Mouse (Mus musculus) frontal cortex, postnatal 36 days (tissue): ENCODE data around the gene Disp1.

Source experiments
- DNase-seq, 2 experiments: peaks; one replicate each; pipeline ENCODE4 v3.0.0; 2022; ENCODE audit warnings: low spot score in 2 of 2

Gene Disp1

GRCm38 (mm10) chr1:183088661-183089060 is 132.7 kb downstream of the Disp1 start:
- DNase-seq: no peak

GRCm38 (mm10) chr1:183086843-183087242 is 134.5 kb downstream of the Disp1 start:
- DNase-seq: peak in 1 of 2 experiments; percentile 15

DNA sequence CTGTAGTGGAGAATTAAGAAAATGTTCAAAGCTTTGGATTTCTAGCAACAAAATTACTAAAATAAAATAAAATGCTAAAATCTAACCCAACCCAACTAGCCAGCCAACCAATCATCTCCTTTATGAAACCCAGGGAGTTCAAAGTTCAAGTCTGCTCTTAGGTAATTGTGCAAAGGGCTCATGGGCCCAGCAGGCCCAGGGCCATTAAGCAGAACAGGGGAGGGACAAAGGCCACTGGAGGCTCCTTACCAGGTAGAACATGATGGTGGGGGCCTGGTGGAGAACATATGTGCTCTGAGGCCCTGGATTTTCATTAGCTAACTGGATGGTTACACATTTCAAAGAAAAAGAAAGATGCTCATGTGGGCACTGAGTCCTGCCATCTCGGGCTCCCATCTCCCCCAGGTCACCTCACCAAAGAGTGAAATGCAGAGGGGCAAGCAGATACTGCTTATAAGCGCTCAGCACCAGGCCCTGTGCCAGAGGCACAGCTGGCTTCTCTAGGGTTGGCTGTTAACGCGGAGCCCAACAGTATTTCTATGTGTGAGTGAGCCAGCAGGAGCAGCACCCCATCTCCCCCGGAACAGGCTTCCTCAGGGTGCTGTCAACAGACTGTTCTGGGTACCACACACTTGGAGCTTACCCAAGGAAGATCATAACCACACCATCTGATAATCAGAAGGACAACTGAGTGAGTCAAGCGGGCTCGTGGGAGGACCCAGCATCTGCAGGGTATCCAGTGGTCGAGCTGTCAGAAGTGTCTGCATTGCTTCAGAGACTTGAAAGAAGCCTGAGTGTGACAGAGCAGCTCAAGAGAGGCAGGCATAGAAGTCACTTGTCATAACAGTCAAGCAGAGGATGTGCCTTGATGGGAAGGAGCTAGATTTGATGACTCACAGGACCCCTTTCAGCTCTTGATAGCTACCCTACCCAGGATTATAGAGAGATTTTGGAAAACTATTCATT is 137.0 kb downstream of the Disp1 start:
- DNase-seq: peak; percentile 37 to 54

- no peak for DNase-seq
Observed at GRCm38 (mm10) chr1:183082436-183082835, 138.9 kb downstream of the Disp1 start.

- DNase-seq: no peak
Observed at GRCm38 (mm10) chr1:183081126-183081525, 140.2 kb downstream of the Disp1 start.

GRCm38 (mm10) chr1:183075121-183075822 is 146.1 kb downstream of the Disp1 start:
- peak; percentile 42 to 44 for DNase-seq

- no peak for DNase-seq
Observed at GRCm38 (mm10) chr1:183072263-183073050, 148.9 kb downstream of the Disp1 start.

- no peak for DNase-seq
Observed at GRCm38 (mm10) chr1:183069954-183070649, 151.2 kb downstream of the Disp1 start.

GRCm38 (mm10) chr1:183067807-183068206 is 153.5 kb downstream of the Disp1 start:
- no peak for DNase-seq

- DNase-seq: no peak
Observed at GRCm38 (mm10) chr1:183066981-183067380, 154.3 kb downstream of the Disp1 start.

- DNase-seq: no peak
Observed at GRCm38 (mm10) chr1:183060611-183061010, 160.7 kb downstream of the Disp1 start.

DNA sequence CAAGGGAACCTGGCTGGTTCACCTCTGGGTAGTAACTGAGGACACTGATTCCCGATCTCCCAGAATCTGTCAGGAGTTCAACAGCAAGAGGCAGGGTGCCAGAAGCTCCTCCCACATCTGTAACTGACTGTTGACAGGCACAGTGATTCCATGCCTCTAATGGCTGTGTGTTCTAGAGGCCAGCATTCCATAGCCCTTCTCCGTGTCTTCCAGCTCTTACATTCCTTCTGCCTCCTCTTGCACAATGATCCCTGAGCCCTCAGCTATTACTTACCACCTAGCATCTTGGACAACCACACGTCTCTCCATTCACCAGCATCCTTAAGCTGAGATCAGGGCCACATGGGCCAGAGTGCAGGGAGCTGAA is 165.1 kb downstream of the Disp1 start:
- DNase-seq: no peak

DNA sequence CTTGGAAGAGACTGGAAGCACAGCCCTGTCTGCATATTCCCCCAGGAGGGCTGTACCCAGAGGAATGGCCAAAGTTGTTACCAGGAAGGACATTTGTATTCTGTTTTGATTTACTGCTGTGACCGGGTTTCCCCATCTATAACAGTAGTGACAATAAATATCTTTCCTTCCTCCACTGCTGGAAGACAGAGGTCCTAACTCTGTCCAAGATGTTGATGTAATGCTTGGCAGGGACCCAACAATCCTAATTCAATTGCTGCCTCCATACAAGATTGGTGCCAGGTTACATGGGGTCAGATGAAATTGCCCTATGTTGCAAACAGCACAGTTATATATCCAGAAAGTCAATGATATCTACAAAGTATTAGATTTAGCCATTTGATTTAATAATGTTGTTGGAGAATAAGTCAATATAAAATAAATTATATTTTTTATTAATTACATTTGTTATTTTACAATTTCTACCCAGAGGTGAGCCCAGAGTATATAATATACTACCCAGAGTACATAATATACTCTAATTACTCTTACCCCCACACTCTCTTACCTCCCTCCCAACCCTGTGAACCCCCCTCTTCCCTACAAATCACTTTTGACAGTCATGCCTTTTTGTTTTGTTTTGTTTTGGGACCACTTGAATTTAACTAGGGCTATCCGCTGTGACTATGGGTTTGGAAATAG is 165.6 kb downstream of the Disp1 start:
- no peak for DNase-seq

GRCm38 (mm10) chr1:183052663-183053062 is 168.7 kb downstream of the Disp1 start:
- no peak for DNase-seq

- peak in 1 of 2 experiments; percentile 38 for DNase-seq
Observed at GRCm38 (mm10) chr1:183049295-183049694, 172.0 kb downstream of the Disp1 start.

DNA sequence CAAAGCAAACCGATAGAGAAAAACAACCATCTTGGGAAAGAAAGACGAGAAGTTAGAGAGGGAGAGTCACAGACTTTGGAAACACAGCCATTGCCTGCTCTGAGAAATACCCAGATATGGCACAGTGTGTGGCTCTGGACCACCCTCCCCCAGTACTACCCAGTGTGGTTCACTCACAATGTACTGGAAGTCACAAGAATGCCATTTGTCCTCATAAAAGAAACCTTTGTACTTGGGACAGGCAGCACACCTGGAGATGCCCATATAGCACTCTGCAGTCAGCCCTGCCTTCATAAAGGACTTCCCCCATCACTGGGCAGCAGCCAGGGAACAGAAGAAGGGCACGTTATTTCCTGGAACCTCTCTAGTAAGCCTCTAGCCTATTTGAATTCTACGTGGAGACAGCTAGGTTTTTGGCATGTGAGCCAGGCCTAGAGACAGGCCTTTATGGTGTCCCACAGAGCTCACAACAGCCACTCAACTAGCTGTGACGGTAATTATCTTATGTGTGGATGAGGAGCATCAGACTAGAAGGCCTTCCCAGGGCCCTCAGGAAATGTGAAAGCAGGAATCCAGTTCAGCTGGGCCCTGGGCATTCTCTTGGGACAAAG is 173.3 kb downstream of the Disp1 start:
- DNase-seq: no peak

GRCm38 (mm10) chr1:183047191-183047912 is 174.0 kb downstream of the Disp1 start:
- DNase-seq: no peak

- no peak for DNase-seq
Observed at GRCm38 (mm10) chr1:183046081-183046480, 175.2 kb downstream of the Disp1 start.

- peak; percentile 66 to 76 for DNase-seq
Observed at GRCm38 (mm10) chr1:183043161-183043812, 178.0 kb downstream of the Disp1 start.
